Mouse (Mus musculus) CH12.LX (cell line): Measurements from ENCODE around the gene Slc43a1.

ENCODE experiments used
- CTCF ChIP-seq, 2 experiments: IDR thresholded peaks in 1 of 2; conservative IDR thresholded peaks in 1 of 2; 2 replicates each; pipeline ENCODE4 v1.5.1; 2011 to 2012; ENCODE audit warnings: low read depth in 2 of 2, low read length in 2 of 2, improper control_type of control experiment in 1 of 2, inconsistent platforms in 1 of 2, mild to moderate bottlenecking in 1 of 2, moderate library complexity in 1 of 2
- HCFC1 ChIP-seq: IDR thresholded peaks from 2 replicates; pipeline ENCODE4 v1.6.1; 2012; ENCODE audit warnings: low read depth, mild to moderate bottlenecking, inconsistent platforms, low read length, improper control_type of control experiment
- MXI1 ChIP-seq: IDR thresholded peaks from 2 replicates; pipeline ENCODE4 v1.6.1; 2011; ENCODE audit warnings: mild to moderate bottlenecking, low read depth, low read length, improper control_type of control experiment
- RCOR1 ChIP-seq: conservative IDR thresholded peaks from 2 replicates; pipeline ENCODE4 v1.6.1; 2012; ENCODE audit warnings: low read depth, mild to moderate bottlenecking, inconsistent platforms, low read length, improper control_type of control experiment
- SIN3A ChIP-seq: IDR thresholded peaks from 2 replicates; pipeline ENCODE4 v1.6.1; 2012; ENCODE audit warnings: low read length, improper control_type of control experiment, inconsistent platforms
- ZKSCAN1 ChIP-seq: IDR thresholded peaks from 2 replicates; pipeline ENCODE4 v1.6.1; 2012; ENCODE audit warnings: low read depth, inconsistent platforms, low read length, improper control_type of control experiment, borderline replicate concordance

- TF ChIP-seq MXI1, result no peak
- TF ChIP-seq HCFC1, result no peak
- TF ChIP-seq SIN3A, result no peak
- TF ChIP-seq CTCF (conservative IDR thresholded peaks at IDR 0.05 in 1 of 2, IDR thresholded peaks at IDR 0.05 in 1 of 2; ENCODE audit: low read depth in 2 of 2, low read length in 2 of 2), result no peak
- no peak for TF ChIP-seq ZKSCAN1
- TF ChIP-seq RCOR1, result no peak
Measured at GRCm38 (mm10) chr2:84838593-84838949, at the start of gene Slc43a1.
